21 mouse cellular contexts compared by ENCODE assay signal in the genomic region with DNA sequence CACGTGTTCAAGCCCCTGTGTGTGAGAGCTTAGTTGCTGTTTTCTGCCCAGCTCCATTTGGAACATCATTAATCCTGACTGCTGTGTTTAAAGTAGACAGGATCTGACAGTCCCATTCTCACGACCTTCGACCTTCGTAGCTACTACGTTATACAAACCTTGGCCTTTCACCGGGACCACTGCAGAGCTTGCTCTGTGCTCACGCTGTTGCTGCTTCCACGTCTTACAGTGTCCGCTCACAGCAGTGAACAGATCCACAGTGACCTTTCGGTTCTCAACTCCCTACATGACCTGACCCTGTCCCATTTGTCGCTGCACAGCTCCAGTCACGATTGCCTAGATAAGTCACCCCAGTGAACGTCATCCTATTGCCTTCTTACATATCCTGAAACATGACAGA. TPM values are rescaled to one million over a fixed set of nuclear protein-coding genes. Genes with fewer than 3 reads are reported as not detected.
A peak's percentile ranks its signal among the peaks of the same experiment; 100 is the strongest.
DNase-seq lines count a peak whose midpoint lies in the region; ATAC-seq lines count a peak whose summit lies in the region.
"Had no signal": no experiment of that assay in that cellular context is flagged by ENCODE, and none has a peak within 500 bp of the region (broad histone marks: within the 10 kb centered on the region; RNA-seq: fewer than 3 reads in every experiment).

No protein-coding gene starts in this region.

- no peak for DNase-seq in lung, postnatal 25 days (ENCODE audit: low spot score)
- peak; percentile 10 for DNase-seq in liver
- peak; percentile 23 for DNase-seq in mesoderm, embryonic 11.5 days (ENCODE audit: low read depth, low spot score)
- DNase-seq in layer of hippocampus, postnatal 14 days (ENCODE audit: low spot score in 2 of 2): no peak
- DNase-seq in right cerebral cortex, postnatal 10 days (ENCODE audit: low spot score in 2 of 2): no peak
- DNase-seq: adrenal gland, postnatal 10 days; cerebellum, adult 11 months; cerebellum, postnatal 14 days; heart, adult 11 months; thymus, postnatal 14 days had no signal

- peak; percentile 86 for ATAC-seq in lung, embryonic 16.5 days (ENCODE audit: low read depth)
- ATAC-seq in liver, embryonic 15.5 days (ENCODE audit: insufficient read depth): peak; percentile 79
- ATAC-seq: intestine, embryonic 15.5 days had no signal

- no peaks in the 10 kb centered on the region for H3K27me3 ChIP-seq in lung, embryonic 16.5 days (ENCODE audit: control insufficient read depth, insufficient read depth, low read depth, low read length)
- no peaks in the 10 kb centered on the region for H3K27me3 ChIP-seq in liver, embryonic 15.5 days
- H3K27me3 ChIP-seq: heart, embryonic 13.5 days; intestine, embryonic 15.5 days; megakaryocyte, embryonic 14.5 days had no signal

- H3K9me3 ChIP-seq in lung, embryonic 16.5 days (ENCODE audit: control insufficient read depth, low read length): no peaks in the 10 kb centered on the region
- no peaks in the 10 kb centered on the region for H3K9me3 ChIP-seq in liver, embryonic 15.5 days (replicated peaks)
- H3K9me3 ChIP-seq: embryonic facial prominence, embryonic 10.5 days; heart, embryonic 13.5 days; intestine, embryonic 15.5 days; megakaryocyte, embryonic 14.5 days had no signal

- no peaks in the 10 kb centered on the region; the same call in 1 of the 2 replicates for H3K4me1 ChIP-seq in lung, embryonic 16.5 days (replicated peaks; ENCODE audit: control insufficient read depth, insufficient read depth, low read length)
- peaks cover 6% of the 10 kb centered on the region; the same call in 1 of the 2 replicates for H3K4me1 ChIP-seq in liver, embryonic 15.5 days (replicated peaks)
- H3K4me1 ChIP-seq: embryonic facial prominence, embryonic 10.5 days; heart, embryonic 13.5 days; intestine, embryonic 15.5 days; megakaryocyte, embryonic 14.5 days had no signal

- no peak overlapping the region for H3K27ac ChIP-seq in lung, embryonic 16.5 days (ENCODE audit: low read length)
- peak overlapping the region; percentile 46; the same call in 1 of the 2 replicates for H3K27ac ChIP-seq in liver, embryonic 15.5 days (replicated peaks)
- H3K27ac ChIP-seq: embryonic facial prominence, embryonic 10.5 days; heart, embryonic 13.5 days; hindbrain, embryonic 14.5 days; intestine, embryonic 15.5 days; kidney, postnatal 0 days; layer of hippocampus, adult 2 months had no signal

- WGBS in lung, embryonic 16.5 days: 38% methylated on average over 13 of the region's 13 CpGs
- 70% methylated on average over 13 of the region's 13 CpGs for WGBS in liver, embryonic 15.5 days (ENCODE audit: insufficient replicate concordance)

- H3K4me3 ChIP-seq in lung, embryonic 16.5 days (ENCODE audit: low read length): no peak overlapping the region
- H3K4me3 ChIP-seq in liver, embryonic 15.5 days (replicated peaks): no peak overlapping the region
- H3K4me3 ChIP-seq: embryonic facial prominence, embryonic 10.5 days; heart, embryonic 13.5 days; intestine, embryonic 15.5 days; layer of hippocampus, adult 2 months; megakaryocyte, embryonic 14.5 days had no signal

- no peak overlapping the region for H3K4me2 ChIP-seq in lung, embryonic 16.5 days (ENCODE audit: low read depth, low read length)
- H3K4me2 ChIP-seq in liver, embryonic 15.5 days: no peak overlapping the region
- H3K4me2 ChIP-seq: heart, embryonic 13.5 days; hindbrain, embryonic 14.5 days; intestine, embryonic 15.5 days had no signal

- H3K36me3 ChIP-seq in lung, embryonic 16.5 days (ENCODE audit: control insufficient read depth, insufficient read depth, low read length): peaks cover 35% of the 10 kb centered on the region
- H3K36me3 ChIP-seq in liver, embryonic 15.5 days (replicated peaks): peaks cover 71% of the 10 kb centered on the region

- H3K9ac ChIP-seq in lung, embryonic 16.5 days (ENCODE audit: low read length): no peak overlapping the region
- H3K9ac ChIP-seq in liver, embryonic 15.5 days: no peak overlapping the region
- H3K9ac ChIP-seq: heart, embryonic 13.5 days; hindbrain, embryonic 14.5 days; intestine, embryonic 15.5 days had no signal

RNA-seq across cellular contexts. Expression of a gene that starts 18.9 kb away (rescaled TPM):
- 37.0 and 38.5 TPM in 2 replicates for polyA plus RNA-seq in lung, embryonic 16.5 days (2015; fragmentation: Nextera tagmentation; extraction: Ambion mirVana)
- polyA plus RNA-seq in liver, embryonic 15.5 days (2015; fragmentation: Nextera tagmentation; extraction: Ambion mirVana): 25.6 and 28.9 TPM in 2 replicates
- 1 to 10 TPM; 3.9 to 4.7 TPM for total RNA-seq in layer of hippocampus, postnatal 14 days (2021)

RNA-seq across cellular contexts. Expression of a gene that starts 35.9 kb away (rescaled TPM):
- polyA plus RNA-seq in lung, embryonic 16.5 days (2015; fragmentation: Nextera tagmentation; extraction: Ambion mirVana): 0.24 TPM in 2 replicates
- not detected in 2 replicates for polyA plus RNA-seq in liver, embryonic 15.5 days (2015; fragmentation: Nextera tagmentation; extraction: Ambion mirVana)
- under 1 TPM; 0.19 to 0.41 TPM for total RNA-seq in layer of hippocampus, postnatal 14 days (2021)
- total RNA-seq: adrenal gland, postnatal 10 days; gastrocnemius, adult 18-20 months; heart, postnatal 25 days had no signal
- polyA plus RNA-seq: kidney, postnatal 0 days had no signal

RNA-seq across cellular contexts. Expression of a gene that starts 36.0 kb away (rescaled TPM):
- 552 and 582 TPM in 2 replicates for polyA plus RNA-seq in lung, embryonic 16.5 days (2015; fragmentation: Nextera tagmentation; extraction: Ambion mirVana)
- 199 and 220 TPM in 2 replicates for polyA plus RNA-seq in liver, embryonic 15.5 days (2015; fragmentation: Nextera tagmentation; extraction: Ambion mirVana)
- 100 to 1,000 TPM; 109 to 120 TPM for total RNA-seq in layer of hippocampus, postnatal 14 days (2021)

RNA-seq across cellular contexts. Expression of a gene that starts 46.9 kb away (rescaled TPM):
- 35.8 and 37.9 TPM in 2 replicates for polyA plus RNA-seq in lung, embryonic 16.5 days (2015; fragmentation: Nextera tagmentation; extraction: Ambion mirVana)
- 7.0 and 7.6 TPM in 2 replicates for polyA plus RNA-seq in liver, embryonic 15.5 days (2015; fragmentation: Nextera tagmentation; extraction: Ambion mirVana)
- total RNA-seq in layer of hippocampus, postnatal 14 days (2021): 10 to 100 TPM; 17.2 to 19.0 TPM

RNA-seq across cellular contexts. Expression of a gene that starts 47.2 kb away (rescaled TPM):
- polyA plus RNA-seq in lung, embryonic 16.5 days (2015; fragmentation: Nextera tagmentation; extraction: Ambion mirVana): 14.5 and 15.2 TPM in 2 replicates
- polyA plus RNA-seq in liver, embryonic 15.5 days (2015; fragmentation: Nextera tagmentation; extraction: Ambion mirVana): 3.9 and 4.1 TPM in 2 replicates
- 10 to 100 TPM; 38.2 to 41.7 TPM for total RNA-seq in layer of hippocampus, postnatal 14 days (2021)

Comparison
In these comparisons a context has a peak if more than half of its experiments do, and no peak if none do; other contexts are left out.
1. DNase-seq: peak in liver (single experiment) and mesoderm, embryonic 11.5 days (single experiment); none in lung, postnatal 25 days (single experiment), layer of hippocampus, postnatal 14 days (0 of 2) and right cerebral cortex, postnatal 10 days (0 of 2).